Mouse (Mus musculus): ENCODE data around the gene Cisd1. TPM values are rescaled to one million over a fixed set of nuclear protein-coding genes. Genes with fewer than 3 reads are reported as not detected.
"Not testable (repeated sequence)": the region's sequence is repeated elsewhere in the genome, so short reads cannot be mapped to it uniquely, and the experiment has no call there.

Cisd1 gene
- total RNA-seq (2021) = 100 to 1,000 TPM in 1 of 2 experiments, 10 to 100 TPM in 1; 90.4 to 140 TPM
- long read RNA-seq, experiment 1, transcript Cisd1-201 (3 exons, 1,084 nt) = major isoform, 244 of 259 reads
- long read RNA-seq, experiment 1, partial matches to known transcripts = 14 of 259 reads
- long read RNA-seq, experiment 1, other reads (novel, unspliced or antisense) = 1 of 259 reads
- long read RNA-seq, experiment 2, transcript Cisd1-201 (3 exons, 1,084 nt) = major isoform, 91 of 100 reads
- long read RNA-seq, experiment 2, partial matches to known transcripts = 1 of 100 reads
- long read RNA-seq, experiment 2, other reads (novel, unspliced or antisense) = 8 of 100 reads

- peak; percentile 95 to 97 for DNase-seq
These were observed at the start of gene Cisd1 for GRCm38 (mm10) chr10:71344579-71345143. Gene Cisd1 (minus strand): TSS chr10:71344954.

GRCm38 (mm10) chr10:71389311-71389710 is 44.6 kb upstream of the Cisd1 start:
- no peak for DNase-seq

GRCm38 (mm10) chr10:71384159-71385044 is 39.6 kb upstream of the Cisd1 start:
- DNase-seq = no peak

- not testable (repeated sequence) for DNase-seq
These were observed 38.8 kb upstream of the Cisd1 start for GRCm38 (mm10) chr10:71383552-71383924.

DNA sequence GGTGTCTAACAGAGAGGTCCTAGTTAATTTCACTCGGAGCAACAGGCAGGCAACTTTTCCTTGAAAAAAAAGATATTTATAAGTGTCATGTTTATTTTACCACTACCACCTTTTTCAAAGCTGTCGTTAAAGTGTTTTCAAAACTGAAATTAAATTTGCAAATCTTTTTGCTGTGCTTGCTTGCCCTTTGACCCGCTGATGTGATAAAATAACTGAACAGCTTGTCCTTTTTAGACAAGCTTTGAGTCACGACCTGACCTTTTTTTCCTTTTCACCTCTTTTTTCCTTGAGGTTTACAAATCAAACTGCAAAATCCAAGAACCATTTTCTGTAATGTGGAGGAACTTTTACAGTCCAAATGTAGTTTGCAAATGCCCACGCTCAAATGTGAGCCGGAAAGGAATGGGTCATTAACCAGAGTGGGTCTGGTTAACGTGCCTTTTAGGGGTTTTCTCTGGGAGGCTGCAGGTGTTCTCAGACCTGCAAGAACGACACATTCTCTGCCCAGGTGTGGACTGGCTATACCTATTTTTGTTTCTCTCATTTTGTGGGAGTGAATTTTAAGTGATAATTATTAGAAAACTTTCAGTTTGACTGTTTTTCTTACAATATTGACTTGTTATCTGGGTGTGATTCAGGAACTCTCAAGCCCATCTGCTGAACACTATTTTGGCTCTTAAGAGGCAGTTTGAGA is 38.3 kb upstream of the Cisd1 start:
- DNase-seq = no peak

GRCm38 (mm10) chr10:71382109-71382508 is 37.4 kb upstream of the Cisd1 start:
- DNase-seq = no peak

GRCm38 (mm10) chr10:71381471-71382033 is 36.8 kb upstream of the Cisd1 start:
- no peak for DNase-seq

DNA sequence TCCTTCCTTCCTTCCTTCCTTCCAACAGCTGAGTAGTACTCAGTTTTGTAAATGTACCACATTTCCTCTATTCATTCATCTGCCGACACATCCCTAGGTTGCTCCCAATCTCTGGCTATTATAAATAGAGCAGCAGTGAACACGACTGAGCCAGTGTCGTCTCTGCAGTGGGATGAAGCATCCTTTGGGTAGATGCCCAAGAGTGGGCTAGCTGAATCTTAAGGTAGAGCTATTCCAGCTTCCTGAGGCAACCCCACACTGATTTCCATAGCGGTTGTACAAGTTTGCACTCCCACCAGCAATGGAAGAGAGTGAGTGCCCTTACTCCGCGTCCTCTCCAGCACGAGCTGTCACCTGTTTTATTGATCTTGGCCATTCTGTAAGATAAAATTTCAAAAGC is 35.7 kb upstream of the Cisd1 start:
- no peak for DNase-seq

DNA sequence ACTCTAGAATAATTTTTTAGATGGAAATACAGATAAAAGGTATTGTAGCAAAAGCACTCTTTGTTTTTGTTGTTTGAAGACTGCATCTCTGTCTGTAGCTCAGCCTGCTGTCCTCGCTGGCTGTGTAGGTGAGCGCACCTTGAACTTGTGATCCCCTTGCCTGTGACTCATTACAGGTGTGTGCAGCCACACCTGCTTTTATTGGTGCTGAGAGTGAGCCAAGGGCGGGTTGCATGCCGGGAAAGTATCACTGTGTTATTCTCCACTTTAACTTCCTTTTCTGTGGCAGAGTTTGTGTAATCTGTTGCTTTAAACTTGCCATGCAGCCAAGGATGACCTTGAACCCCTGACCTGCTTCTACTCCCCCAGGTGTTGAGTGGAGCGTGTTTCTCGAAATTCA is 31.3 kb upstream of the Cisd1 start:
- no peak for DNase-seq

DNA sequence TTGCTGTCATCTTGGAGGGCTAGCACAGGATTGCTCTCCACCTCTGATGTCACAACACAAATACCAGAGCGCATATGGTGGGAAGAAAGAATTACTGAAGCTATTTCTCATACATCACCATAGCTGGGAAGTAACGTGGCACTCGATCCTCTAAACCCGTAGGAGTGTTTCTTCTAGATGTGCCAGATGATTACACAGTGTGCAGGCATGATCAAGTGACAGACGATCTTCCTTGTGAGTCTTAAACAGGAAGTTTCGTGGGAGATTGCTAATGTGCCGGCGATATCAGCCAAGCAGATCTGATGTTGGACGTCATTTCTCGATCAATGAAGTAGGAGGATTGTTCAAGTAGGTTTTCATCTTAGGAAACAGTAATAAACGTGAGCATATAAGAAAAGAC is 29.0 kb upstream of the Cisd1 start:
- DNase-seq = no peak

DNA sequence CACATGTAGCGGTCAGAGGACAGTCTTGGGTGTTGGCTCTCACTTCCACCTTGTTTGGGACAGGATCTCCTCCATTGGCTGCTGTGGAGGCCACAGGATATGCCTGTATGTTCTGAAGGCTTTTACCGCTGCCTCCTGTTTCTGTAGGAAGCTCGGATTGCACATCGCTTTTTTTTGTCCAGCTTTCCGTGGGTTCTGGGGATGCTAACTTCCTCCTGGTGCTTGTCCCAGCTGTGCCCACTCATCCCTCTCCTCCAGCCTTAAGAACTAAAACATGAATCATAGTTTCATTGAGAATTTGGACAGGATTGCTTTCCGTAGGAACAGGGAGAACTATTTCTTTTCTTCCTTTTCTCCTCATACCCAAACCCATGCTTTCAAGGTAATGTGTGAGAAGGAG is 27.1 kb upstream of the Cisd1 start:
- DNase-seq = no peak

GRCm38 (mm10) chr10:71369466-71369865 is 24.7 kb upstream of the Cisd1 start:
- DNase-seq = no peak

GRCm38 (mm10) chr10:71368128-71368940 is 23.6 kb upstream of the Cisd1 start:
- DNase-seq = no peak

DNA sequence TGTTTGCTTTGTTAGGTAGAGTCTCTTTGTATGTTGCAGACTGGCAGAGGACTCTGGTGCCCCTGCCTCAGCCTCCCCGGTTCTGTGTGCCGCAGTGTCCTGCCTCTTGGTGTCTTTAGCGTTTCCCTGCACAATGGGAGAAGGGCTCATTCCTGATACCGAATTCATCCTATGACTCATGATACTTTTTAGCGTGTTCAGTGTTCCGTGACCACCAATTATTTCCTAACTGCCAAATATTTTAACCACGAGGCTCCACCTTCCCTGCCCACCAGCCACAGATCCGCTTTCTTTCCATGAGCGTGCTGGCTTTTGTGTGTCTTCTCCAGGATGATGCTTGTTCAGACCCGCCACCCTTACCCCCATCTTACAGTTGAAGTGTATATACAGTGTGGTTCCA is 19.1 kb upstream of the Cisd1 start:
- no peak for DNase-seq

DNA sequence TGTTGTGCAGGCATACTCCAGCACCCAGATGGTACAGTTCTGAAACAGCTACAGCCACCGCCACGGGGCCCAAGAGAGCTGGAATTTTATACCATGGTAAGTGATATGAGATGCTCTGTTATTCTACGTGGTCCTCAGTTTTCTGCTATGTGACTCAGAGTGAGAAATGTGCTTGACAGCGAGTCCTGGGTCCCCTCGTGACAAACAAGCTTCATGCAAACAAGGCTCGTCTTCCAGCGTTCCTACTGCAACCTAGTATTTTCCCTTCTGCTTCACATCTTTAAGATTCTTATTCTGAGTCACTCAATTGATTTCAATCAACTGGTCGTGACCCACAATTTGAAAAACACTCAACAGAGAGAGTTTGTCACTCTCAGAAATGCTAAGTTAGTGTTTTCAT is 18.7 kb upstream of the Cisd1 start:
- DNase-seq = no peak

DNA sequence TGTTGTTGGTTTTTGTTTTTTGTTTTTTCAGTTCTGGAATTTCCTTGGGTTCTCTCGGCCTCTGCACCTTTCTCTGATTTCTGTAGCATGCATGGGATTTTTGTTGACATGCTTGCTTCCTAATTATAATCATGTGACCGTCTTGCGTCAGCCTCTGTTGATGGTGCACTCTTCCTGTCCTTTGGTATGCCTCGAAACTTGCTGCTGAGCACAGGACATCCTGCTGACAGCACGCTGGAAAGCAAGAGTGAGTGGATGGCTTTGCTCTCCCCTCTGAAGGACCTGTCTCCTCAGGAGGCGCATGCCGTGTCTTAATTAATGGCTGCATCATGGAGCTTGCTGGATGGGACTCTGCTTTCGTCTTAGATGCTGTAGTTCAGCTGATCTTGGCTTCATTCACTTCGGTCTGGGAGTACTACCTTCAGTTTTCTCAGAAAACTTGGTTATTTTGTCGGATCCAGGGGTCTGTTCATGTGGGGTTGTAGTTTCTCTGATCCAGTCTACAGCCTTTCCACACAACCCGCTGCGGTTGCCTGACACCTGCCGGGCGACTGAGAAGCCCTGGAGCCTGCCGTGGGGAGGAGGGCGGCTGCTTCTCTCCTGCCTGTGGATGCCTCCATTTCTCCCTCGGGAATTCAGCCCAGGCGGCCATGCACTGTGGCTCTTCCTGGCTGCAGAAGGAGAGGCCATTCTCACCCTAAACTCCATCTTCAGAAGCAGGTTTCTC is 17.2 kb upstream of the Cisd1 start:
- DNase-seq = no peak

DNA sequence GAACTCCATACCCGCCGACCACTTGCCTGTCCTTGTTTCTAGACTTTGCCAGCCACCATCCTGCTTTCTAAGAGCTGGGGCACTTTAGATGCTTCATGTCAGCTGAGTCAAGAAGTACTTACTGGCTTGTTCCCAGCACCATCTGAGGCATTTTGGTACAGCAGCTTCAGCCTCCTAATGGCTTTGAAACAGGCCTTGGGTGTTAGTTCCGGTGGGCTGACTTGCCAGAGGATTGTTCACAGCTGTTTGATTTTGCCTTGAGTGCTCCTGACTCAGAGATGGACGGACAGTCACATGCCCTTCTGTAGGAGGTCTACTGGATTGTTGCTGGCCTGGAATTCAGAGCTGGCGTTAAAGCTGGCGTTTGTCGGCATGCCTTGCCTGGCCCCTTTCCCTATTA is 16.3 kb upstream of the Cisd1 start:
- no peak for DNase-seq

DNA sequence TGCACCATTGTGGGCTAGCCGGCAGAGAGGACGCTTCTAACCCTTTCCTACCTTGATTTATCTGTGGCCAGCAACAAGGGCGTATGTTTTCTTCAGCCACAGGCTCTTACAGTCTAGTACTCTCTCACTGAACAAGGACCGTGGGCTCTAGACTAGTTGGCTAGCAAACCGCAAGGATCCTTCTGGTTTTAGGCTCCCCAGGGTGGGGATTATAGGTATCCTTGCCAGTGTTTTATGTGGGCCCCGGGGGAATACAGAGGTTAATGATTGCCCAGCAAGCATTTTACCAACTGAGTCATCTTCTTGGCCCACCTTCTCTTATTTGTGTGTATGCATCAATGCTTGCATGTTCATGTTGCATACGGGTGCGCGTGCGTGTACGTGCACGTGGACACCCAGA is 10.2 kb upstream of the Cisd1 start:
- DNase-seq = no peak

- no peak for DNase-seq
These were observed 9.1 kb upstream of the Cisd1 start for GRCm38 (mm10) chr10:71353850-71354249.

GRCm38 (mm10) chr10:71351301-71351700 is 6.5 kb upstream of the Cisd1 start:
- no peak for DNase-seq

- DNase-seq = no peak
These were observed 4.5 kb upstream of the Cisd1 start for GRCm38 (mm10) chr10:71349290-71349689.
